ENCODE assay signal across 28 mouse cellular contexts in the genomic region with DNA sequence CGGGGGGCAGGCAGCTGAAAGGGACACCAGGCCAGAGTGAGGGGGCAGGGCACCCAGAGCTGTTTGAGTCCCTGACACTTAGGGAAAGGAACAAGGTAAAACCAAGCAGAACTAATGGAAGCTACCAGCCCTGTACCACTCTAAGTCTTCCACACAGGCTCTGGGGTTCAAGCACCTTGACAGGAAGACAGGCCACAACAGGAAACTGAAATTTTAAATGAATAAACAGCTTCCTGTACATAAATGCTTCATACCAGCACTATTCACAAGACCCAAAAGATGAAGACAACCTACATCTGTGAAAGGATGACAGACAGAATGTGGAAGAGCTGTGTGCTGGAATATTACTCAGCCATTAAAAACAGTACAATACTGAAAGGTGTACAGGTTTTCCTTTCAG. TPM values are rescaled to one million over a fixed set of nuclear protein-coding genes. Genes with fewer than 3 reads are reported as not detected.
"Had no signal": no experiment of that assay in that cellular context is flagged by ENCODE, and none has a peak within 500 bp of the region (broad histone marks: within the 10 kb centered on the region; RNA-seq: fewer than 3 reads in every experiment).

No protein-coding gene starts in this region.

- H3K9me3 ChIP-seq: heart, embryonic 13.5 days; heart, embryonic 15.5 days; hindbrain, embryonic 10.5 days; hindbrain, embryonic 12.5 days; intestine, embryonic 15.5 days; limb, embryonic 10.5 days; limb, embryonic 12.5 days had no signal

- H3K9ac ChIP-seq: heart, embryonic 13.5 days; heart, embryonic 15.5 days; hindbrain, embryonic 12.5 days; hindbrain, embryonic 14.5 days; intestine, embryonic 15.5 days; limb, embryonic 12.5 days; liver, embryonic 14.5 days had no signal

- H3K4me3 ChIP-seq: heart, adult 2 months; heart, embryonic 13.5 days; heart, embryonic 15.5 days; hindbrain, embryonic 10.5 days; hindbrain, embryonic 12.5 days; intestine, embryonic 15.5 days; limb, embryonic 10.5 days; limb, embryonic 12.5 days had no signal

- H3K4me2 ChIP-seq: heart, embryonic 11.5 days; heart, embryonic 13.5 days; heart, embryonic 15.5 days; hindbrain, embryonic 12.5 days; hindbrain, embryonic 14.5 days; intestine, embryonic 15.5 days; limb, embryonic 12.5 days; liver, embryonic 11.5 days had no signal

- H3K4me1 ChIP-seq: hindbrain, embryonic 10.5 days; hindbrain, embryonic 12.5 days; limb, embryonic 10.5 days had no signal

- ATAC-seq: hindbrain, embryonic 16.5 days; intestine, embryonic 15.5 days; intestine, postnatal 0 days had no signal

- DNase-seq: gastrocnemius, postnatal 14 days; gastrocnemius, postnatal 36 days; heart, adult 2 months; heart, postnatal 4 days; kidney, adult 18-20 months; kidney, adult 8-10 months; kidney, postnatal 14 days; kidney, postnatal 36 days; layer of hippocampus, adult 9-11 months; layer of hippocampus, postnatal 36 days; liver had no signal

- H3K27me3 ChIP-seq: heart, embryonic 13.5 days; heart, embryonic 15.5 days; hindbrain, embryonic 12.5 days; intestine, embryonic 15.5 days; limb, embryonic 12.5 days had no signal

- H3K27ac ChIP-seq: heart, adult 2 months; heart, embryonic 13.5 days; heart, embryonic 15.5 days; hindbrain, embryonic 10.5 days; hindbrain, embryonic 12.5 days; hindbrain, embryonic 14.5 days; intestine, embryonic 15.5 days; kidney, postnatal 0 days; limb, embryonic 10.5 days; limb, embryonic 12.5 days; liver, embryonic 14.5 days had no signal

RNA-seq across cellular contexts. Expression of gene Frrs1l, which starts 54.9 kb away (rescaled TPM):
- total RNA-seq: gastrocnemius, adult 18-20 months; gastrocnemius, postnatal 36 days had no signal
- polyA plus RNA-seq: gonadal fat pad, adult 2 months; heart, postnatal 0 days had no signal
